9 mouse cellular contexts compared by ENCODE assay signal in the genomic region with DNA sequence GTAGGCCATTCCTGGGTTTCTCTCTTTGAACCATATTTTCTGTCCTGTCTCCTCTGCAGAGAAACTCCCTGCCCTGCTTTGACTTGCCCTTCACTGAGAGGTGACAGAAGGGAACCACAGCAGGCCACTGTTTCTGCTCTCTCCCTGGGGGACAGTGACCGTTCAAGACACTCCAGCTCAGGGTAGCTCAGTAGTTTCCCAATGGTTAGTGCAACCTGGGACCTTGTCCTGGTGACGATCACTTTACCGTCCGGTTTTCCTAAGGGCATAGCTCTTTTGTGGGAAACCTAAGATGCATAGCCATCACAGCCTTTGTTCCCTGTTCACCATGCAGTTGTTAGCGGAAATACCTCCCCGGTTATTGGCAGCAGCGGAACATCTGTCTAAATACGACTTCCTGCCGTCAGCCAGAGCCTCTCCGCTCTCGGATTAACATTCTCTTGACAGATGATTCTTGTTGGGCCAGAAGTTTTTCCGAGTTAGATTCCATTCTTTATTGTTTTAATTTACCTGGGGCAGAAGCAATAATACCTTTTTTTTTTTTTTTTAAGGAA. TPM values are rescaled to one million over a fixed set of nuclear protein-coding genes. Genes with fewer than 3 reads are reported as not detected.
A peak's percentile ranks its signal among the peaks of the same experiment; 100 is the strongest.
DNase-seq lines count a peak whose midpoint lies in the region; ATAC-seq lines count a peak whose summit lies in the region.
"Had no signal": no experiment of that assay in that cellular context is flagged by ENCODE, and none has a peak within 500 bp of the region (broad histone marks: within the 10 kb centered on the region; RNA-seq: fewer than 3 reads in every experiment).

No protein-coding gene starts in this region.

- no peak overlapping the region for H3K9ac ChIP-seq in embryonic facial prominence, embryonic 14.5 days (ENCODE audit: low read depth, low read length)
- H3K9ac ChIP-seq in hindbrain, embryonic 16.5 days (ENCODE audit: low read depth, low read length), result peak overlapping the region; percentile 25; the same call in 1 of the 2 replicates
- H3K9ac ChIP-seq: liver, embryonic 14.5 days had no signal

- H3K36me3 ChIP-seq in embryonic facial prominence, embryonic 14.5 days (ENCODE audit: control insufficient read depth, insufficient read depth, low read length), result peaks cover 31% of the 10 kb centered on the region
- H3K36me3 ChIP-seq in hindbrain, embryonic 16.5 days (ENCODE audit: control insufficient read depth, insufficient read depth, low read length), result peaks cover 18% of the 10 kb centered on the region

- H3K27ac ChIP-seq in embryonic facial prominence, embryonic 14.5 days (replicated peaks; ENCODE audit: low read depth, low read length), result peak overlapping the region; percentile 73
- peak overlapping the region; percentile 44; the same call in 1 of the 2 replicates for H3K27ac ChIP-seq in hindbrain, embryonic 16.5 days (ENCODE audit: low read depth, low read length)
- H3K27ac ChIP-seq: liver, embryonic 14.5 days had no signal

- no peak overlapping the region for H3K4me3 ChIP-seq in embryonic facial prominence, embryonic 14.5 days (ENCODE audit: low read depth, low read length)
- no peak overlapping the region for H3K4me3 ChIP-seq in hindbrain, embryonic 16.5 days (ENCODE audit: low read length)

- DNase-seq in heart, adult 11 months, result peak; percentile 92
- no peak for DNase-seq in heart, postnatal 25 days (ENCODE audit: low spot score)
- DNase-seq in embryonic facial prominence, embryonic 14.5 days (ENCODE audit: low spot score), result peak; percentile 79
- peak; percentile 55 for DNase-seq in mesoderm, embryonic 11.5 days (ENCODE audit: low read depth, low spot score)
- DNase-seq in left cerebral cortex, adult 18-20 months (ENCODE audit: low spot score in 2 of 2), result no peak
- no peak for DNase-seq in right cerebral cortex, postnatal 25 days
- DNase-seq in layer of hippocampus, adult 9-10 months (ENCODE audit: low spot score), result no peak

- H3K4me1 ChIP-seq in embryonic facial prominence, embryonic 14.5 days (ENCODE audit: control insufficient read depth, insufficient read depth, low read length), result peaks cover 37% of the 10 kb centered on the region
- H3K4me1 ChIP-seq in hindbrain, embryonic 16.5 days (ENCODE audit: control insufficient read depth, insufficient read depth, low read depth, low read length), result peaks cover 12% of the 10 kb centered on the region

- ATAC-seq in embryonic facial prominence, embryonic 14.5 days (ENCODE audit: low read depth), result no peak; the same call in 1 of the 2 replicates
- ATAC-seq in hindbrain, embryonic 16.5 days, result no peak

- no peaks in the 10 kb centered on the region for H3K9me3 ChIP-seq in embryonic facial prominence, embryonic 14.5 days (ENCODE audit: control insufficient read depth, low read length)
- no peaks in the 10 kb centered on the region for H3K9me3 ChIP-seq in hindbrain, embryonic 16.5 days (ENCODE audit: control insufficient read depth, low read length)

- intact Hi-C loops in heart, postnatal 25 days (cut with DNase I), result loop anchor here (5.0 kb wide), 1 partner anchor 55 kb away; the partner anchor contains the start of gene Ccdc6

- WGBS in embryonic facial prominence, embryonic 14.5 days, result 19% methylated on average over 12 of the region's 12 CpGs
- 55% methylated on average over 12 of the region's 12 CpGs for WGBS in hindbrain, embryonic 16.5 days

- no peak overlapping the region; the same call in 1 of the 2 replicates for H3K4me2 ChIP-seq in embryonic facial prominence, embryonic 14.5 days (ENCODE audit: low read depth, low read length)
- no peak overlapping the region for H3K4me2 ChIP-seq in hindbrain, embryonic 16.5 days (ENCODE audit: low read length)

- no peaks in the 10 kb centered on the region for H3K27me3 ChIP-seq in embryonic facial prominence, embryonic 14.5 days (replicated peaks; ENCODE audit: control insufficient read depth, insufficient read depth, low read length)
- H3K27me3 ChIP-seq in hindbrain, embryonic 16.5 days (replicated peaks; ENCODE audit: control insufficient read depth, insufficient read depth, low read length), result no peaks in the 10 kb centered on the region

RNA-seq across cellular contexts. Expression of gene Mrln, which starts 52.2 kb away (rescaled TPM):
- 1 to 10 TPM; 3.0 to 3.8 TPM for total RNA-seq in heart, postnatal 25 days (2021)
- 49.9 and 73.9 TPM in 2 replicates for polyA plus RNA-seq in embryonic facial prominence, embryonic 14.5 days (2014; fragmentation: Nextera tagmentation; extraction: Ambion mirVana)
- polyA plus RNA-seq in hindbrain, embryonic 16.5 days (2015; fragmentation: Nextera tagmentation; extraction: Ambion mirVana), result 0.94 and 3.6 TPM in 2 replicates
- not detected for total RNA-seq in left cerebral cortex, adult 18-20 months (2021)

RNA-seq across cellular contexts. Expression of gene Ccdc6, which starts 55.3 kb away (rescaled TPM):
- 10 to 100 TPM; 26.6 to 26.8 TPM for total RNA-seq in heart, postnatal 25 days (2021)
- polyA plus RNA-seq in embryonic facial prominence, embryonic 14.5 days (2014; fragmentation: Nextera tagmentation; extraction: Ambion mirVana), result 19.7 and 20.4 TPM in 2 replicates
- polyA plus RNA-seq in hindbrain, embryonic 16.5 days (2015; fragmentation: Nextera tagmentation; extraction: Ambion mirVana), result 18.6 and 23.0 TPM in 2 replicates
- total RNA-seq in left cerebral cortex, adult 18-20 months (2021), result 10 to 100 TPM; 53.7 to 65.9 TPM

Comparison
In these comparisons a context has a peak if more than half of its experiments do, and no peak if none do; other contexts are left out.
1. DNase-seq: peak in heart, adult 11 months (single experiment), embryonic facial prominence, embryonic 14.5 days (single experiment) and mesoderm, embryonic 11.5 days (single experiment); none in heart, postnatal 25 days (single experiment), left cerebral cortex, adult 18-20 months (0 of 2), right cerebral cortex, postnatal 25 days (single experiment) and layer of hippocampus, adult 9-10 months (single experiment).